Mouse (Mus musculus) macrophage (primary cell): ENCODE data around the gene Hist1h3b. TPM values are rescaled to one million over a fixed set of nuclear protein-coding genes. Genes with fewer than 3 reads are reported as not detected.

Experiments used
- H3K27ac ChIP-seq: fragments of 350-480 bp; formaldehyde crosslinking; 2 replicates; pipeline ENCODE4 v1.9.0; 2021
- H3K36me3 ChIP-seq: fragments of 350-480 bp; formaldehyde crosslinking; 2 replicates; pipeline ENCODE4 v1.9.0; 2021; ENCODE audit errors: inconsistent target
- H3K4me3 ChIP-seq: fragments of 350-480 bp; formaldehyde crosslinking; 2 replicates; pipeline ENCODE4 v1.9.0; 2021; ENCODE audit errors: inconsistent target
- H3K79me2 ChIP-seq: fragments of 350-480 bp; formaldehyde crosslinking; 2 replicates; pipeline ENCODE4 v1.9.0; 2021; ENCODE audit errors: inconsistent target
- WGBS: methylation state at CpG from one replicate; pipeline ENCODE4 v1.1.7; 2026; ENCODE audit warnings: inconsistent platforms; ENCODE audit not compliant: missing documents; 5-methylcytosine and 5-hydroxymethylcytosine counted together
- polyA plus RNA-seq: library from polyadenylated mRNA; stranded (reverse); fragments of 250-400 nt; gene quantifications from 3 replicates; pipeline ENCODE4 v1.2.4, GENCODE M21; 2018; ENCODE audit warnings: inconsistent platforms

The Hist1h3b gene
- polyA plus RNA-seq, 1 experiment from 2014 or later = not detected

DNA sequence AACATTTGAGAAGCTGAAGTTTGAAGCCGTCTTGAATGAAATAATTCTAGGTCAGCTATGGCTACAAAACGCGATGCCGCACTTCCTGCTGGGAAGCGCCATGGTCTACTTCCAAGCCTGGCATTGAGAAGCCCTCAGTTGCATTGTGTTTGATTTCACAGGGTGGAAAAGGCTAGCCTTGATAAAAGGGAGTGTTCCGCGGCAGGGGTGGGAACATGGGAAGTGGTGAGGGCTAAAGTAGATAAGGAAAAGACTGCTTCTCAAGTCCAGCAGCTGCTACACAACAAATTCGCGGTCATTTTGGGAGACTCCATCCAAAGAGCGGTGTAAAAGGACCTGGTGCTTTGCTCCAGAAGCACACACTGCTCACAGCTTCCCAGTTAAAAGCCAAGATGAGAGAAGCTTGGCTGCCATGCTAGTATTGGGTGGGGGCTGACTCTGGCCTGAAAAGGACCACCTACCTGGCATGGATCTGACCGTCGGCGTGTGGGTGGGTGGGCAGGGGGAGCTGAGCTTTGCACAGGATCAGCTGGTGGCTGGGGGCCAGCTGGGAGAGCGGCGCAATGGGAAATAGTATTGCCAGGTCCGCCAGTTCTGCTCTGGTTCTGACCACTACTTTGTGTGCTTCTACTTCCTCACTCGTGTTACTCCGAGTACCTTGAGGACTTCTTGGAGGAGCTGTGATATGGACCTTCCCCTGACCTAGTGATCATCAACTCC lies 23.4 kb upstream of the Hist1h3b start:
- H3K36me3 ChIP-seq = no peaks in the 10 kb centered on the region
- H3K79me2 ChIP-seq = no peaks in the 10 kb centered on the region
- peak overlapping the region; percentile 38 for H3K27ac ChIP-seq
- 55% methylated on average over 15 of the region's 18 CpGs for WGBS
- H3K4me3 ChIP-seq = no peak overlapping the region

GRCm38 (mm10) chr13:23729192-23729525 lies 22.9 kb upstream of the Hist1h3b start:
- Histone ChIP-seq H3K4me3 (no peak overlapping the region), H3K27ac (peak overlapping the region; percentile 38), H3K79me2 (no peaks in the 10 kb centered on the region), H3K36me3 (no peaks in the 10 kb centered on the region)
- 13% methylated on average over 9 of the region's 9 CpGs for WGBS

DNA sequence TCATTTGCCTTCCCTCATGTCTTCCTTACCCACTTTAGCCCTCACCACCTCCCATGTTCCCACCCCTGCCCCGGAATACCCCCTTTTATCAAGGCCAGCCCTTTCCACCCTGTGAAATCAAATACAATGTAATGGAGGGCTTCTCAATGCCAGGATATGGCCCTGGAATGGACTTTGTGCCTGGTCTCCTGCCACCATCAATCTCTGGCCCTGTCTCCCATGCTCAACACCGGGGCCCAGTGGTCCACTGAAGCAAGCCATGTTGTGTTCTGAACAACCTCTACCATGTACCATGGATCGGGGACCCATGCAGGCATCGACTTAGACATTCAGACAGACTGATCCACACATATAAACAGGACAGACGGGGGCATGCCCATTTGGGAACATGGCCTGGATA lies 22.4 kb upstream of the Hist1h3b start:
- Histone ChIP-seq H3K27ac (peak overlapping the region; percentile 38), H3K36me3 (no peaks in the 10 kb centered on the region), H3K4me3 (no peak overlapping the region), H3K79me2 (no peaks in the 10 kb centered on the region)
- WGBS = 96% methylated on average over 5 of the region's 5 CpGs

- no peaks in the 10 kb centered on the region for H3K79me2 ChIP-seq
- no peak overlapping the region for H3K27ac ChIP-seq
- H3K36me3 ChIP-seq = no peaks in the 10 kb centered on the region
- WGBS = 63% methylated on average over 8 of the region's 8 CpGs
- H3K4me3 ChIP-seq = no peak overlapping the region
These were observed 21.6 kb upstream of the Hist1h3b start for GRCm38 (mm10) chr13:23730479-23730878.

DNA sequence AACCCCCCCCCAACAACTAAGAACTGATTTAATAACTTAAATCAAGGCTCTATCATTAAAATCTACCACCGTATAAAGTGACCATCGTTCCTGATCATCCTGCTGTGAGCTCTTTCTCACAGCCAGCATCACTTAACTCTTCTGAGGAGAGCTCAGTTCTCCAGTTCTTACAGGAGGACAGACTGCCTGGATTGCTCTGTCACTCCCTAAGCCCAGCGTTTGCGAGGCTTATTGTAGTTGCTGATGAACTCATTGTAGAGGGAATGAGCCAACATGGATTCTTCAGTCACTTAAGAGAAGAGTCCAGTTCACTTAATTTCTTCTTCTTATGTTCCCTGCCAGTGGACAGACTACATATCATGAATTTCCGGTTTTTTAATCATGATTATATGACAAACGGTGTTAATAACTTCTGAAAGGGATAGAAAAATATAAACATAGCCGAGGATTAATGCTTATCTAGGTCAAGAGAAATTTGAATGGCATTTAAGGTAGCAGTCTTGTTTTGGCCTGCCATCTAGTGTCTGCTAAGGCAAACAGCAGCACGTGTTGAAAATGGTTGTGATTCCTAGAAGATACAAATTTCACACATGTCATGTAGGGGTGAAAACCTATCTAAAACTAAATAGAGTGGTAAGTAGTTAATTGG lies 19.8 kb upstream of the Hist1h3b start:
- no peaks in the 10 kb centered on the region for H3K79me2 ChIP-seq
- no peak overlapping the region for H3K4me3 ChIP-seq
- no peaks in the 10 kb centered on the region for H3K36me3 ChIP-seq
- no peak overlapping the region for H3K27ac ChIP-seq
- WGBS = 26% methylated on average over 8 of the region's 8 CpGs

GRCm38 (mm10) chr13:23737091-23737490 lies 15.0 kb upstream of the Hist1h3b start:
- Histone ChIP-seq H3K27ac (no peak overlapping the region), H3K79me2 (no peaks in the 10 kb centered on the region), H3K36me3 (no peaks in the 10 kb centered on the region), H3K4me3 (no peak overlapping the region)
- 98% methylated on average over 5 of the region's 5 CpGs for whole genome bisulfite sequencing

- H3K27ac ChIP-seq = peak overlapping the region; percentile 78
- H3K36me3 ChIP-seq = no peaks in the 10 kb centered on the region
- no peaks in the 10 kb centered on the region for H3K79me2 ChIP-seq
- 34% methylated on average over 4 of the region's 4 CpGs for WGBS
- no peak overlapping the region for H3K4me3 ChIP-seq
These were observed 14.0 kb upstream of the Hist1h3b start for GRCm38 (mm10) chr13:23738041-23738440.

DNA sequence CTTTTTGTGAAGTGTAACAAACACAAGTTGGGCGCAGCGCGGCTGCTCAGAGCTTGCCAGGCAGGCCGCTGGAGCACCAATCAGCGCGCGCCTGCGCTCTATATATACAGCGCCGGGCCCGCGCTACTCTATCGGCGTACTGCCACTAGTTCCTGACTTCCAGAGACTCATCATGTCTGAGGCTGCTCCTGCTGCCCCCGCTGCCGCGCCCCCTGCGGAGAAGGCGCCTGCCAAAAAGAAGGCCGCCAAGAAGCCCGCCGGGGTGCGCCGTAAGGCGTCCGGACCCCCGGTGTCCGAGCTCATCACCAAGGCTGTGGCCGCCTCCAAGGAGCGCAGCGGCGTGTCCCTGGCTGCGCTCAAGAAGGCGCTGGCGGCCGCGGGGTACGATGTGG lies 13.4 kb upstream of the Hist1h3b start, which contains the start of gene Hist1h1c:
Hist1h1c (plus strand) TSS at position 132 of the 392 bp plus-strand sequence.
- Histone ChIP-seq H3K27ac (peak within 1 kb of the TSS; percentile 90), H3K36me3 (no peaks in the 10 kb centered on the region), H3K79me2 (no peaks in the 10 kb centered on the region), H3K4me3 (peak within 1 kb of the TSS; percentile 60)
- WGBS = 1% methylated on average over 16 of the region's 38 CpGs

GRCm38 (mm10) chr13:23739069-23739921 lies 12.8 kb upstream of the Hist1h3b start:
- 1% methylated on average over 39 of the region's 39 CpGs for WGBS
- no peaks in the 10 kb centered on the region for H3K79me2 ChIP-seq
- H3K4me3 ChIP-seq = peak overlapping the region; percentile 60
- H3K27ac ChIP-seq = peak overlapping the region; percentile 90
- H3K36me3 ChIP-seq = no peaks in the 10 kb centered on the region

DNA sequence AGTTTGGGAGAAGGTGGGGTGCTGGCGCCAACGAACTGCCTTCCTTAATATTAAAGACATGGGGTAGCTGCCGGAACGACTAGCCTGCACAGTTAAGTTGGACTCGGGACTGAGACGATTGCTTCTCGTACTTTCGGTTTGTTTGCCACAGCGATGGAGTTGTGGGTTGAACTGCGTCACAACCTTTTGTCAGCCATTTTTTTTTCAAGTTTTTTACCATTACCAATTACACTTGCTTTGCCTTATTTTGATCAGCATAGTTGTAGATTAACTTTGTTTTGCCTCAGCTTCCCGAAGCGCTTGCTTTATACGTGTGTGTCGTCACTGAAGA lies 12.2 kb upstream of the Hist1h3b start:
- WGBS = under 1% methylated on average over 14 of the region's 14 CpGs
- H3K79me2 ChIP-seq = no peaks in the 10 kb centered on the region
- no peaks in the 10 kb centered on the region for H3K36me3 ChIP-seq
- H3K27ac ChIP-seq = peak overlapping the region; percentile 90
- peak overlapping the region; percentile 60 for H3K4me3 ChIP-seq

GRCm38 (mm10) chr13:23740256-23740840 lies 11.7 kb upstream of the Hist1h3b start:
- peak overlapping the region; percentile 90 for H3K27ac ChIP-seq
- no peaks in the 10 kb centered on the region for H3K79me2 ChIP-seq
- H3K36me3 ChIP-seq = no peaks in the 10 kb centered on the region
- H3K4me3 ChIP-seq = peak overlapping the region; percentile 60
- WGBS = 37% methylated on average over 13 of the region's 13 CpGs

GRCm38 (mm10) chr13:23740910-23741309 lies 11.2 kb upstream of the Hist1h3b start:
- WGBS = 79% methylated on average over 4 of the region's 5 CpGs
- peak overlapping the region; percentile 90 for H3K27ac ChIP-seq
- H3K36me3 ChIP-seq = no peaks in the 10 kb centered on the region
- H3K4me3 ChIP-seq = peak overlapping the region; percentile 60; the same call in 1 of the 2 replicates
- no peaks in the 10 kb centered on the region for H3K79me2 ChIP-seq

- H3K27ac ChIP-seq = no peak overlapping the region
These were observed 10.1 kb upstream of the Hist1h3b start for GRCm38 (mm10) chr13:23742007-23742406.

GRCm38 (mm10) chr13:23743215-23743614 lies 8.9 kb upstream of the Hist1h3b start:
- Histone ChIP-seq H3K4me3 (no peak overlapping the region), H3K79me2 (no peaks in the 10 kb centered on the region), H3K36me3 (no peaks in the 10 kb centered on the region), H3K27ac (no peak overlapping the region)
- 94% methylated on average over 4 of the region's 5 CpGs for WGBS

More at GRCm38 (mm10) chr13:23742007-23742406, 10.1 kb upstream of the Hist1h3b start:
- no peak overlapping the region for H3K4me3 ChIP-seq
- no peaks in the 10 kb centered on the region for H3K36me3 ChIP-seq
- H3K79me2 ChIP-seq = no peaks in the 10 kb centered on the region
